Mouse (Mus musculus): ENCODE measurements around the gene Sh2b3. TPM values are rescaled to one million over a fixed set of nuclear protein-coding genes. Genes with fewer than 3 reads are reported as not detected.

Gene Sh2b3
- polyA plus RNA-seq, 1 experiment from 2014 or later, result 6.4 TPM

DNA sequence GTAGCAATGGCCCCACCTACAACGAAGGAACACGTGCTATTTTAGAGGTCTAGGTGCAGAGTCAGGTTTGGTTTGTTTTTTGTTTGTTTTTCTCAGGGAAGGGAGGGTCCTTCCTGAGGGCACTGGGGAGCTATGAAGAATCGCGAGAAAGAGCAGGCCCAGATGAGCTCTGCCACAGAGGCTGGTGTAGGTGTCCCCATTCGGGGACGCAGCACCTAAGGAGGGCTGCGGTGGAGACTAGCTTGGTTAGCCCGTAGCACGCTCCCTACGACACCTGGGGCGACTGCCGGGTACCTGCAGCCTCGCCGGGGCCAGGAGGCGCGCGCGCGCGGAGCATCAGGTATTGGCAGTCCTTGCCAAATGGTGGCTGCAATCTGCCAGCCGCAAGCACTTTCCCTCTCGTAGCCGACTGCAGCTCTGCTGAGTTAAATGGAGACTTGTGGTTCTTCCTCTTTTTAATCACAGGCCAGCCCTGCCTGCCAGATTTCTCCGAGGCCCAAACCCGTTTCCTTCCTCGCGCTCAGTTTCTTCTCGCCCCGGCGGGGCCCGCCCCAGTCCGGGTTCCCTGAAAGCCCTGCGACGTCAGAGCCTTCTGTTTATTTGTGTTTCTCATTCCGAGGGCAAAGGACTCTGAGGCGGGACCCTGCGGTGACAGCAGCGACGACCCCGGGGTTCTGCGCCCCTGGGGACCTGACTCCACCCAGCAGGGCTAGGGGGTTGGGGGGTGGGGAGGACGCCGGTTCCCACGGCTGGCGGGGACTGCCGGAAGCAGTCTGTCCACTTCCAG, 1.1 kb upstream of the Sh2b3 start:
- no peak for ATAC-seq (ENCODE audit: low read depth)
- Histone ChIP-seq H3K9me3 (ENCODE audit: control insufficient read depth, low read length) (no peaks in the 10 kb centered on the region), H3K4me2 (ENCODE audit: low read depth, low read length) (peak overlapping the region; percentile 90), H3K27ac (ENCODE audit: low read depth, low read length) (no peak overlapping the region), H3K4me3 (ENCODE audit: low read depth, low read length) (peak overlapping the region; percentile 9), H3K36me3 (ENCODE audit: control insufficient read depth, insufficient read depth, low read length) (no peaks in the 10 kb centered on the region), H3K9ac (replicated peaks; ENCODE audit: low read depth, low read length) (no peak overlapping the region), H3K4me1 (ENCODE audit: control insufficient read depth, insufficient read depth, low read length) (peaks cover 21% of the 10 kb centered on the region; the same call in 1 of the 2 replicates), H3K27me3 (ENCODE audit: control insufficient read depth, insufficient read depth, low read length) (peaks cover 24% of the 10 kb centered on the region)
- WGBS, result under 1% methylated on average over 46 of the region's 46 CpGs

GRCm38 (mm10) chr5:121836692-121837415, 592 bp downstream of the Sh2b3 start:
- peak; percentile 71 for ATAC-seq (ENCODE audit: low read depth)
- peaks cover 29% of the 10 kb centered on the region; the same call in 1 of the 2 replicates for H3K4me1 ChIP-seq (ENCODE audit: control insufficient read depth, insufficient read depth, low read length)
- H3K27ac ChIP-seq (ENCODE audit: low read depth, low read length), result peak overlapping the region; percentile 22; the same call in 1 of the 2 replicates
- H3K36me3 ChIP-seq (ENCODE audit: control insufficient read depth, insufficient read depth, low read length), result no peaks in the 10 kb centered on the region
- under 1% methylated on average over 65 of the region's 77 CpGs for whole genome bisulfite sequencing
- peak overlapping the region; percentile 90 for H3K4me2 ChIP-seq (ENCODE audit: low read depth, low read length)
- peaks cover 19% of the 10 kb centered on the region for H3K27me3 ChIP-seq (ENCODE audit: control insufficient read depth, insufficient read depth, low read length)
- H3K9ac ChIP-seq (replicated peaks; ENCODE audit: low read depth, low read length), result peak overlapping the region; percentile 67
- H3K9me3 ChIP-seq (ENCODE audit: control insufficient read depth, low read length), result no peaks in the 10 kb centered on the region
- peak overlapping the region; percentile 68 for H3K4me3 ChIP-seq (ENCODE audit: low read depth, low read length)

- ATAC-seq (ENCODE audit: low read depth), result 0 out of 2 replicates have a peak, but pooled peaks have one; percentile 3
- peak overlapping the region; percentile 90 for H3K4me2 ChIP-seq (ENCODE audit: low read depth, low read length)
- H3K27me3 ChIP-seq (ENCODE audit: control insufficient read depth, insufficient read depth, low read length), result peaks cover 19% of the 10 kb centered on the region
- no peaks in the 10 kb centered on the region for H3K9me3 ChIP-seq (ENCODE audit: control insufficient read depth, low read length)
- WGBS, result under 1% methylated on average over 48 of the region's 51 CpGs
- H3K36me3 ChIP-seq (ENCODE audit: control insufficient read depth, insufficient read depth, low read length), result no peaks in the 10 kb centered on the region; the same call in 1 of the 2 replicates
- H3K27ac ChIP-seq (ENCODE audit: low read depth, low read length), result peak overlapping the region; percentile 22; the same call in 1 of the 2 replicates
- H3K4me1 ChIP-seq (ENCODE audit: control insufficient read depth, insufficient read depth, low read length), result peaks cover 29% of the 10 kb centered on the region; the same call in 1 of the 2 replicates
- H3K9ac ChIP-seq (replicated peaks; ENCODE audit: low read depth, low read length), result peak overlapping the region; percentile 67
- peak overlapping the region; percentile 68 for H3K4me3 ChIP-seq (ENCODE audit: low read depth, low read length)
Measured at GRCm38 (mm10) chr5:121835949-121836691, 1.3 kb downstream of the Sh2b3 start.

GRCm38 (mm10) chr5:121834991-121835747, 2.3 kb downstream of the Sh2b3 start:
- Histone ChIP-seq H3K4me3 (ENCODE audit: low read depth, low read length) (peak overlapping the region; percentile 68), H3K36me3 (ENCODE audit: control insufficient read depth, insufficient read depth, low read length) (no peaks in the 10 kb centered on the region; the same call in 1 of the 2 replicates), H3K27me3 (ENCODE audit: control insufficient read depth, insufficient read depth, low read length) (peaks cover 19% of the 10 kb centered on the region), H3K9ac (replicated peaks; ENCODE audit: low read depth, low read length) (peak overlapping the region; percentile 67; the same call in 1 of the 2 replicates), H3K4me2 (ENCODE audit: low read depth, low read length) (peak overlapping the region; percentile 90), H3K4me1 (ENCODE audit: control insufficient read depth, insufficient read depth, low read length) (peaks cover 29% of the 10 kb centered on the region; the same call in 1 of the 2 replicates), H3K27ac (ENCODE audit: low read depth, low read length) (no peak overlapping the region), H3K9me3 (ENCODE audit: control insufficient read depth, low read length) (no peaks in the 10 kb centered on the region)
- no peak for ATAC-seq (ENCODE audit: low read depth)
- WGBS, result 30% methylated on average over 12 of the region's 12 CpGs

DNA sequence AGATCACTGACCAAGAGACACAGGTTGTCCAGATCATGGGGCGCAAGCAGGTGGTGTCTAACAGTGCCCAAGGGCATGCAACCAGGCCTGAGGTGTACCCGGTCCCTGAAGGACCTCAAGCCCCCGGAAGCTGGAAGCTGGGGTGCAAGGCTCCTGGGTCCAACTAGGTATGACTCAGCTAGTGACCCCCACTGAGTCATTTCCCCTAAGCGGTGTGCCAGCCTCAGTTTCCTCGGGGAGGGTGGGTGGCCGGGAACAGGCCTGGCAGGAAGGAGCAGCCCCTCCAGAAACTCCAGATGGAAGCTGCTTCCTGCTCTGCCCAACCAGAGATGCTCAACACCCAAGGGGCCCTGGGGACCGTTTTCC, 3.2 kb downstream of the Sh2b3 start:
- Histone ChIP-seq H3K9ac (replicated peaks; ENCODE audit: low read depth, low read length) (no peak overlapping the region), H3K4me2 (ENCODE audit: low read depth, low read length) (peak overlapping the region; percentile 14; the same call in 1 of the 2 replicates), H3K27me3 (ENCODE audit: control insufficient read depth, insufficient read depth, low read length) (peaks cover 16% of the 10 kb centered on the region), H3K4me1 (ENCODE audit: control insufficient read depth, insufficient read depth, low read length) (peaks cover 30% of the 10 kb centered on the region; the same call in 1 of the 2 replicates), H3K27ac (ENCODE audit: low read depth, low read length) (no peak overlapping the region), H3K4me3 (ENCODE audit: low read depth, low read length) (no peak overlapping the region), H3K36me3 (ENCODE audit: control insufficient read depth, insufficient read depth, low read length) (no peaks in the 10 kb centered on the region; the same call in 1 of the 2 replicates), H3K9me3 (ENCODE audit: control insufficient read depth, low read length) (no peaks in the 10 kb centered on the region)
- no peak for ATAC-seq (ENCODE audit: low read depth)
- WGBS, result 71% methylated on average over 7 of the region's 7 CpGs

- H3K4me3 ChIP-seq (ENCODE audit: low read depth, low read length), result no peak overlapping the region
- H3K9ac ChIP-seq (replicated peaks; ENCODE audit: low read depth, low read length), result 0 out of 2 replicates have a peak overlapping the region, but pooled peaks have one; percentile 16
- H3K4me1 ChIP-seq (ENCODE audit: control insufficient read depth, insufficient read depth, low read length), result peaks cover 34% of the 10 kb centered on the region; the same call in 1 of the 2 replicates
- H3K36me3 ChIP-seq (ENCODE audit: control insufficient read depth, insufficient read depth, low read length), result no peaks in the 10 kb centered on the region; the same call in 1 of the 2 replicates
- WGBS, result 40% methylated on average over 10 of the region's 10 CpGs
- H3K27ac ChIP-seq (ENCODE audit: low read depth, low read length), result no peak overlapping the region
- H3K9me3 ChIP-seq (ENCODE audit: control insufficient read depth, low read length), result no peaks in the 10 kb centered on the region
- H3K4me2 ChIP-seq (ENCODE audit: low read depth, low read length), result no peak overlapping the region
- H3K27me3 ChIP-seq (ENCODE audit: control insufficient read depth, insufficient read depth, low read length), result peaks cover 13% of the 10 kb centered on the region
- no peak for ATAC-seq (ENCODE audit: low read depth)
Measured at GRCm38 (mm10) chr5:121833572-121834240, 3.7 kb downstream of the Sh2b3 start.

DNA sequence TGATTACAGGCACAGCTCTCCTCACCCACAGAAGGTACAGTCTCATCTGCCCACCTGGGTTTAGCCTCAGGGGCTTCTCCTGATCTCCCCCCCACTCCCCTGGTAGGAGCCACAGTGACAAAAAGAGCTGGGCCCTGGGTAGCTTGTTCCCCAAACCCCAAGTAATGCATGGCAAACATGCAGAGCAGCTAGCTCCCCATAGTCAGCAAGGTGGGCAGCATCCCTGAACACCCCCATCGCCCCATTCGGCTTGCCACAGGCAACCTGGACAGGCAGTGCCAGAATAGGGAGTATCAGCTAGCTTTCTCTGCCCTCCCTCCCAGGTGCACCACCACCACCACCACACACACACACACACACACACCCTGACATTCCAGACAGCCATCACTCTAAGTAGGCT, 4.3 kb downstream of the Sh2b3 start:
- H3K27ac ChIP-seq (ENCODE audit: low read depth, low read length), result no peak overlapping the region
- no peak overlapping the region for H3K4me2 ChIP-seq (ENCODE audit: low read depth, low read length)
- no peak for ATAC-seq (ENCODE audit: low read depth)
- peaks cover 40% of the 10 kb centered on the region; the same call in 1 of the 2 replicates for H3K4me1 ChIP-seq (ENCODE audit: control insufficient read depth, insufficient read depth, low read length)
- WGBS, result 96% methylated on average over 2 of the region's 2 CpGs
- peaks cover 13% of the 10 kb centered on the region for H3K27me3 ChIP-seq (ENCODE audit: control insufficient read depth, insufficient read depth, low read length)
- H3K4me3 ChIP-seq (ENCODE audit: low read depth, low read length), result no peak overlapping the region
- no peak overlapping the region for H3K9ac ChIP-seq (replicated peaks; ENCODE audit: low read depth, low read length)
- H3K36me3 ChIP-seq (ENCODE audit: control insufficient read depth, insufficient read depth, low read length), result no peaks in the 10 kb centered on the region; the same call in 1 of the 2 replicates
- H3K9me3 ChIP-seq (ENCODE audit: control insufficient read depth, low read length), result no peaks in the 10 kb centered on the region

All from neural tube, embryonic 14.5 days (tissue).